Mouse (Mus musculus): ENCODE results near the gene Obox1. TPM values are rescaled to one million over a fixed set of nuclear protein-coding genes. Genes with fewer than 3 reads are reported as not detected.
"Not testable (repeated sequence)": the region's sequence is repeated elsewhere in the genome, so short reads cannot be mapped to it uniquely, and the experiment has no call there.

The Obox1 gene
- not detected in 2 replicates for polyA plus RNA-seq (2015; fragmentation: Nextera tagmentation; extraction: Ambion mirVana)

- H3K9me3 ChIP-seq; H3K9ac ChIP-seq; H3K4me1 ChIP-seq; H3K27me3 ChIP-seq; H3K4me3 ChIP-seq; ATAC-seq (ENCODE audit: borderline replicate concordance, extremely low read depth, low FRiP score, low TSS enrichment); H3K27ac ChIP-seq; H3K4me2 ChIP-seq; H3K36me3 ChIP-seq: not testable (repeated sequence)
- no CpG with 5 or more reads among the region's 2 CpGs for WGBS
These were observed at the start of gene Obox1, which contains the start of gene Obox2 for GRCm38 (mm10) chr7:15388421-15388998. Obox1 (plus strand) TSS chr7:15388948. Obox2 (plus strand) TSS chr7:15388721.

- not testable (repeated sequence) for H3K36me3 ChIP-seq; H3K4me2 ChIP-seq; H3K9ac ChIP-seq; H3K27ac ChIP-seq; ATAC-seq (ENCODE audit: borderline replicate concordance, extremely low read depth, low FRiP score, low TSS enrichment); H3K9me3 ChIP-seq; H3K4me3 ChIP-seq; H3K27me3 ChIP-seq; H3K4me1 ChIP-seq
- 54% methylated on average over 3 of the region's 3 CpGs for WGBS
These were observed 10.6 kb downstream of the Obox1 start for GRCm38 (mm10) chr7:15399147-15399874.

GRCm38 (mm10) chr7:15406816-15407215, 18.1 kb downstream of the Obox1 start:
- not testable (repeated sequence) for H3K36me3 ChIP-seq; H3K9me3 ChIP-seq; H3K4me2 ChIP-seq; ATAC-seq (ENCODE audit: borderline replicate concordance, extremely low read depth, low FRiP score, low TSS enrichment); H3K4me1 ChIP-seq; H3K27ac ChIP-seq; H3K9ac ChIP-seq; H3K4me3 ChIP-seq; H3K27me3 ChIP-seq
- 87% methylated on average over 10 of the region's 10 CpGs for WGBS

GRCm38 (mm10) chr7:15418046-15418445, 29.3 kb downstream of the Obox1 start:
- not testable (repeated sequence) for H3K4me2 ChIP-seq; H3K27me3 ChIP-seq; H3K9ac ChIP-seq; H3K4me3 ChIP-seq; H3K9me3 ChIP-seq; H3K36me3 ChIP-seq; ATAC-seq (ENCODE audit: borderline replicate concordance, extremely low read depth, low FRiP score, low TSS enrichment); H3K27ac ChIP-seq; H3K4me1 ChIP-seq
- WGBS: 81% methylated on average over 9 of the region's 9 CpGs

- not testable (repeated sequence) for H3K9me3 ChIP-seq; H3K27me3 ChIP-seq; H3K4me2 ChIP-seq; H3K27ac ChIP-seq; H3K36me3 ChIP-seq; ATAC-seq (ENCODE audit: borderline replicate concordance, extremely low read depth, low FRiP score, low TSS enrichment); H3K9ac ChIP-seq; H3K4me1 ChIP-seq; H3K4me3 ChIP-seq
- 85% methylated on average over 4 of the region's 4 CpGs for WGBS
These were observed 36.8 kb downstream of the Obox1 start for GRCm38 (mm10) chr7:15425537-15425936.

GRCm38 (mm10) chr7:15509411-15509810, 120.7 kb downstream of the Obox1 start:
- H3K9ac ChIP-seq; H3K4me3 ChIP-seq; H3K4me2 ChIP-seq; H3K9me3 ChIP-seq; H3K27ac ChIP-seq; ATAC-seq (ENCODE audit: borderline replicate concordance, extremely low read depth, low FRiP score, low TSS enrichment); H3K36me3 ChIP-seq; H3K4me1 ChIP-seq; H3K27me3 ChIP-seq: not testable (repeated sequence)
- 72% methylated on average over 5 of the region's 5 CpGs for WGBS

Other genes starting within 250 kb of the Obox1 start
- not detected in 2 replicates for gene Obox2, start 227 bp upstream of the Obox1 start, polyA plus RNA-seq (2015; fragmentation: Nextera tagmentation; extraction: Ambion mirVana)